Mouse (Mus musculus) liver, embryonic 14.5 days (tissue): ENCODE data around the gene Zfp36l1. TPM values are rescaled to one million over a fixed set of nuclear protein-coding genes. Genes with fewer than 3 reads are reported as not detected.

Source experiments
- ATAC-seq: fragments of 200-750 bp; cut with Nextera tagmentation; 2 replicates; pipeline ENCODE4 v1.8.0; 2017; ENCODE audit warnings: moderate number of reproducible peaks, mild to moderate bottlenecking, moderate library complexity; ENCODE audit not compliant: insufficient read depth
- DNase-seq, 3 experiments: peaks; one replicate each; pipeline ENCODE4 v3.0.0-alpha.2; 2012 to 2013; ENCODE audit warnings: low read depth in 3 of 3, low spot score in 3 of 3
- H3K27ac ChIP-seq: fragments of 300-500 bp; sonication (generic); 2 replicates; pipeline ENCODE4 v1.5.1; 2014; ENCODE audit warnings: moderate library complexity, mild to moderate bottlenecking, control low read depth, inconsistent platforms
- H3K27me3 ChIP-seq: fragments of 300-500 bp; sonication (generic); 2 replicates; pipeline ENCODE4 v1.6.1; 2014; ENCODE audit warnings: mild to moderate bottlenecking, low read length, moderate library complexity; ENCODE audit not compliant: control insufficient read depth, insufficient read depth
- H3K36me3 ChIP-seq: fragments of 300-500 bp; sonication (generic); replicated peaks from 2 replicates; pipeline ENCODE4 v1.6.1; 2014; ENCODE audit warnings: low read depth; ENCODE audit not compliant: control insufficient read depth, insufficient read depth
- H3K4me1 ChIP-seq, 2 experiments: fragments of 200-500 bp in 1 of 2; fragments of 300-500 bp in 1 of 2; sonication (generic) in 1 of 2; replicated peaks; 2 replicates each; pipeline ENCODE4 v1.6.1; 2012 to 2014; ENCODE audit warnings: antibody characterized with exemption in 1 of 2, inconsistent platforms in 1 of 2, low read length in 1 of 2; ENCODE audit not compliant: control insufficient read depth in 2 of 2, insufficient read depth in 2 of 2
- H3K4me2 ChIP-seq: fragments of 300-500 bp; sonication (generic); 2 replicates; pipeline ENCODE4 v1.6.1; 2014; ENCODE audit warnings: low read depth, mild to moderate bottlenecking, control low read depth, moderate library complexity
- H3K4me3 ChIP-seq, 2 experiments: fragments of 200-500 bp in 1 of 2; fragments of 300-500 bp in 1 of 2; sonication (generic) in 1 of 2; 2 replicates each; pipeline ENCODE4 v1.5.1; 2012 to 2014; ENCODE audit warnings: low read depth in 2 of 2, low read length in 2 of 2, mild to moderate bottlenecking in 2 of 2, control low read depth in 1 of 2, inconsistent platforms in 1 of 2, moderate library complexity in 1 of 2; ENCODE audit not compliant: insufficient read depth in 1 of 2
- H3K9ac ChIP-seq: fragments of 300-500 bp; sonication (generic); replicated peaks from 2 replicates; pipeline ENCODE4 v1.6.1; 2014; ENCODE audit warnings: mild to moderate bottlenecking, control low read depth, moderate library complexity
- H3K9me3 ChIP-seq: fragments of 300-500 bp; sonication (generic); 2 replicates; pipeline ENCODE4 v1.6.1; 2016; ENCODE audit warnings: low read length, mixed read lengths; ENCODE audit not compliant: control insufficient read depth
- CTCF ChIP-seq: IDR thresholded peaks from 2 replicates; pipeline ENCODE4 v1.5.1; 2016; ENCODE audit warnings: antibody characterized with exemption, low read depth, control low read depth
- EP300 ChIP-seq: IDR thresholded peaks from 2 replicates; pipeline ENCODE4 v1.6.1; 2016; ENCODE audit warnings: antibody characterized with exemption, low read depth
- WGBS: fragments of 180-500 bp; shearing (Covaris S2); extraction: QIAGEN DNeasy Blood & Tissue Kit; methylation state at CpG from one replicate; pipeline ENCODE4 v1.1.7; 2014; ENCODE audit not compliant: insufficient replicate concordance; 5-methylcytosine and 5-hydroxymethylcytosine counted together
- polyA plus RNA-seq, 2 experiments: library from polyadenylated mRNA; depleted of rRNA in 1 of 2; stranded (reverse) in 1 of 2; unstranded in 1 of 2; fragments of >200 nt; fragmentation: Nextera tagmentation in 1 of 2; extraction: Ambion mirVana in 1 of 2; gene quantifications; 2 replicates each; pipeline versions ENCODE4 v1.2.1 to v1.2.3; 2012 to 2014

The Zfp36l1 gene
- polyA plus RNA-seq, 2 experiments: 19.4 to 22.7 TPM

DNA sequence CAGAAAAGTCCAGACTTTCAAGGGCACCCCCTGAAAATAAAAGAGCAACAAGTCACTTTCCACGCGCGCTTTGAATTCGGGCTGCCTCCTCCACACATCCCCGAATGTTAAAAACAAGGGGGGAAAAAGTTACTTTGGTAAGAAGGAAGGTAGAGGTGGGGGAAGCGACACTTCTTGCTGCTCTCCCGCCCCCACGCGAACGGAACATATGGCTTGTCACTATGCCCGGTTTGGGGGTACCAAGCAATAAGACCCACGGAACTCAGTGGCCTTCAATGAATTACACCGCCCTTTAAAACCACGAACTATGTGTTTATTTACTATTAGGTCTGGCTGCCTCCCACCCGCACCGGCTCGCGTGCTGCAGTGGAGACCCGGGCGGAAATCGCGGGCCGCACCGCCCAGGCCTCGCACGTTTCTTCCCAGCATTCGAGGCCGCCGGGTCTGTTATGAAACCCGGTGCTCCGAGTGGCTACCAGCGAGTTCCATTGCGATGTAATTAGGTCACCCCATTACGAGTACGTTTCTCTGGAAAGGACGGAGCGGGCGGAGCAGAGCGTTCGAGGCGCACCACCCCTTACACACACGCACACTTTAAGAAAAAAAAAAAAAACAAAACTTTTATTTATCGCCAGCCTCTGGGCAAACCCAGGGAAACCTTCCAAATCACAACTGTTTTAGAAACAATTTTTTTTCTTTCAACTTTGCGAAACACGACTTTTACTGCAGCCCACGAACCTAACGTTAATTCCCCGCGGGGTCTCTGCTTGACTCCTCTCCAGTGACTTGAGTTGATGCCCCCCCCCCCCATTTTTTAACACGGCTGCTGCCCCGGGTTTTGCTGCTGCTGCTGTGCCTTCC is 1.4 kb upstream of the Zfp36l1 start:
- Histone ChIP-seq H3K4me2 (peak overlapping the region; percentile 100), H3K4me3 (peak overlapping the region; percentile 92 to 97), H3K27ac (peak overlapping the region; percentile 90), H3K27me3 (no peaks in the 10 kb centered on the region), H3K9me3 (no peaks in the 10 kb centered on the region), H3K36me3 (peaks cover 12% of the 10 kb centered on the region), H3K4me1 (peaks cover 22 to 33% of the 10 kb centered on the region in 2 experiments), H3K9ac (peak overlapping the region; percentile 95)
- peak; percentile 7; the same call in 1 of the 2 replicates for ATAC-seq
- DNase-seq: no peak
- WGBS: under 1% methylated on average over 51 of the region's 51 CpGs
- no peak for TF ChIP-seq EP300
- TF ChIP-seq CTCF: no peak

DNA sequence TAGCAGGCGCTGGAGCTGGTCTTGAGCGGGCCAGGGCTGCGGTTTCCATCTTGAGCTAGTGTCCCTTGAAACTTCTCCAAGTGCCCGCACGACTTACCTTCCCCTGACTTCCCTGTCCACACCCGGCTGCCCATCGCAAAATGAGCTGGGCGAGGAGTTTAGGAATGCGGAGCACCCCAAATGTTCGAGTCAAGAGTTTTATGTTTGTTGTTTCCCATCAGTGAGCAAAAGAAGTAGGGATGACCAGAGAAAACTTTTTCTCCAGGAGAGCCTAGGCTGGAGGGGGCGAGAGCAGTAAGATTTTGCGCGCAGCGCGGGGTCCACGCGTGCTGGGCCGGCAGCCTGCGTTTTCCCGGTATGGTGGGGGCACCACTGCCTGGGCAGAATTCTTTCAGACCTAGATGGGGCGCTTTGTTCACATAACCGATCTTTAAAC is 791 bp upstream of the Zfp36l1 start:
- H3K36me3 ChIP-seq: peaks cover 16% of the 10 kb centered on the region
- DNase-seq (no peak), ATAC-seq (peak; percentile 7; the same call in 1 of the 2 replicates)
- H3K4me2 ChIP-seq: peak overlapping the region; percentile 100
- H3K27ac ChIP-seq: peak overlapping the region; percentile 90
- H3K4me3 ChIP-seq: peak overlapping the region; percentile 92 to 97
- under 1% methylated on average over 22 of the region's 22 CpGs for WGBS
- peaks cover 22 to 31% of the 10 kb centered on the region in 2 experiments for H3K4me1 ChIP-seq
- no peaks in the 10 kb centered on the region for H3K9me3 ChIP-seq
- no peaks in the 10 kb centered on the region for H3K27me3 ChIP-seq
- H3K9ac ChIP-seq: peak overlapping the region; percentile 95
- TF ChIP-seq CTCF (no peak), EP300 (no peak)

DNA sequence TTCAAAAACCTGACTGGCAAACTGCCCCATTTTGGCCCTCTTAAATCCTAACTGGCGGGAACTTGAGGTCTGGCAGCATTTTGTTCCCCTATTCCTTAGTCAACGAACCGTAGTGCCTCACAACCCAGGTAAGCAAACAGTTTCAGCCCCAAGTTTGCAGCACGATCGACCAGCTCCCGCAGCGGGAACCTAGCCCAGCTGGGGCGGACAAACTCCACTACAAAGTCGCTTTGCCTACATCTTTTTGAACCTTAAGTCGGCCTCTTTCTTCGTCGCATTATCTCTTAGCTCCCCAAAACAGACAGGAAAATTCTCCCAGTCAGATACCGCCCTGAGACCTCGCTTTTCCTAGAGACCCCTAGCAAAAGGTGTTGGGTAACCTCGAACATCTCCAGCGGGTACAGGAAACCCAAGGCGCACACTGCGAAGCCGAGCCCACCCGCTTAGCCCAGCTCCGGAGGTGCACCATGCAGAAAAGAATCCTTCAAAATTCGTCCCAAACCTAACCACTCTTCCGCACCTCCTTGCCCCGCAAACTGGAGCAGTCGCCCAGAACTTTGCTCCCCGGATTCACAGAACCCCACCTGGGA is 647 bp downstream of the Zfp36l1 start:
- Histone ChIP-seq H3K27me3 (no peaks in the 10 kb centered on the region), H3K9ac (peak overlapping the region; percentile 95), H3K4me1 (peaks cover 13 to 22% of the 10 kb centered on the region in 2 experiments), H3K36me3 (peaks cover 16% of the 10 kb centered on the region), H3K27ac (peak overlapping the region; percentile 79), H3K4me2 (peak overlapping the region; percentile 100), H3K4me3 (peak overlapping the region; percentile 92 to 97), H3K9me3 (no peaks in the 10 kb centered on the region)
- under 1% methylated on average over 26 of the region's 26 CpGs for WGBS
- TF ChIP-seq EP300 (no peak), CTCF (no peak)
- no peak for ATAC-seq
- DNase-seq: no peak

DNA sequence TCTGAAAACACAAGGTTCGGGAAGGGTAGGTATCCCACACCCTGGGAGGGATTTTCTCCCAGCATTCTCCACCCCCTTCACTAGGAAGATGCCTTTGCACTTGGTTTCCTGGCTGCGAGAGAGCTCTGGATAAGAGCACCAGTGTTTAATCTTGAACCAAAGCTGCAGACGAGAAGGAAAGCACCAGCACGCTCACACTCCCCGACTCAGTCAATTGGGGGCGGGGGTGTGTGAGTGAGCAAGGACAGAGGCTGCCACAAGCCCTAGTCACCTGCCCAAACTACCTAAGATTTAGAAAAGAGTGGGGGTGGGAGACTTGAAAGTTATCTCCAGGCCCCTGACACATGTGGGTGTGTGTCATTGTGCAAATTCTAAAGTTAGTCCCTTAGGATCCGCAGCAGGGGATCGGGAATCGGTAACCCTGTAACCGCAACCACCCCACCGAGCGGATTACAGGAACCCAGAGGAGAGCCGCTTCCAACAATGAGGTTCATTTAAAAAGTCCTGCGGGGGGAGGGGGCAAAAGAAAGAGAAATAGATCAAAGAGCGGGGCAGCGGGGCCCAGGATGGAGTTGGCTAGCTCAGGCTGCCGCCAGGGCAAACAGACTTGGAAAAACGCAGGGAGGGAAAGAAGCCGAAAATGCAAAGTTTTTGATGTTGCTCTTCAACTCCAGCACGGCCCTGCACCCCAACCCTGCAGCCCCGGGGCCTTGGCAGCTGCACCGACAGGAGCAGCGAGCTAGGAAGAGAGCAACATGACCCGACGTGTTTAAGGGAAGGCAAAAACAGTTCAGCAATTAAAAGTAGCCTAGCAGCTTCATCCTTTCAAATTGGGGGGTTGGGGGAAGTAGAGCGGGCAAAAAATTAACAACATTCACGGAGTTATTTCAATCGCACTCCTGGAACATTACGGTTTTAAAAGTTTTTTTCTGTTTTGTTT is 1.4 kb downstream of the Zfp36l1 start:
- Histone ChIP-seq H3K4me3 (peak overlapping the region; percentile 92 to 97), H3K9ac (peak overlapping the region; percentile 95), H3K9me3 (no peaks in the 10 kb centered on the region), H3K4me2 (peak overlapping the region; percentile 100), H3K27me3 (no peaks in the 10 kb centered on the region), H3K36me3 (peaks cover 16% of the 10 kb centered on the region), H3K27ac (peak overlapping the region; percentile 79), H3K4me1 (peaks cover 7 to 16% of the 10 kb centered on the region in 2 experiments)
- TF ChIP-seq CTCF (no peak), EP300 (no peak)
- 1% methylated on average over 29 of the region's 29 CpGs for WGBS
- DNase-seq: no peak
- no peak for ATAC-seq
